In genomic region chr7:24450585-24451017, GRCm38 (mm10) we compare ENCODE assay signal across 10 mouse cellular contexts. TPM values are rescaled to one million over a fixed set of nuclear protein-coding genes. Genes with fewer than 3 reads are reported as not detected.
DNase-seq lines count a peak whose midpoint lies in the region; ATAC-seq and TF ChIP-seq lines count a peak whose summit lies in the region.
"Had no signal": no experiment of that assay in that cellular context is flagged by ENCODE, and none has a peak within 500 bp of the region (broad histone marks: within the 10 kb centered on the region; RNA-seq: fewer than 3 reads in every experiment).

No protein-coding gene starts in this region.

- DNase-seq in thymus, adult 2 months: peak; percentile 35
- no peak for DNase-seq in thymus, postnatal 10 days (ENCODE audit: low spot score in 2 of 2)
- DNase-seq in liver, postnatal 0 days: peak; percentile 65
- DNase-seq in cerebellum, postnatal 10 days: no peak
- DNase-seq: forebrain, postnatal 0 days had no signal

- ATAC-seq in liver, postnatal 0 days: peak; percentile 55
- ATAC-seq in hindbrain, embryonic 12.5 days (ENCODE audit: low FRiP score): no peak
- no peak for ATAC-seq in heart, embryonic 11.5 days (replicated peaks; ENCODE audit: insufficient number of reproducible peaks, low FRiP score, low TSS enrichment)
- ATAC-seq: forebrain, postnatal 0 days; midbrain, embryonic 15.5 days had no signal

- no peak for TF ChIP-seq CTCF in thymus, adult 2 months (IDR thresholded peaks at IDR 0.05; ENCODE audit: borderline replicate concordance, control insufficient read depth, extremely low read depth, insufficient read depth, low read length, poor library complexity)
- no peak for TF ChIP-seq CTCF in bone marrow, adult 2 months (IDR thresholded peaks at IDR 0.05; ENCODE audit: control insufficient read depth, insufficient read depth, low read length)
- no peak for TF ChIP-seq CTCF in liver, postnatal 0 days (IDR thresholded peaks at IDR 0.05; ENCODE audit: low read depth)

- WGBS in thymus, adult 2 months: 9% methylated on average over 9 of the region's 9 CpGs
- WGBS in bone marrow, adult 2 months: 11% methylated on average over 9 of the region's 9 CpGs
- WGBS in liver, postnatal 0 days (ENCODE audit: insufficient replicate concordance): 22% methylated on average over 9 of the region's 9 CpGs
- 64% methylated on average over 9 of the region's 9 CpGs for WGBS in hindbrain, embryonic 12.5 days
- WGBS in heart, embryonic 11.5 days (ENCODE audit: insufficient replicate concordance): 52% methylated on average over 9 of the region's 9 CpGs

- no peak for TF ChIP-seq POLR2A in thymus, adult 2 months (IDR thresholded peaks at IDR 0.05; ENCODE audit: control insufficient read depth, extremely low read depth, insufficient read depth, low read length, poor library complexity)
- no peak for TF ChIP-seq POLR2A in bone marrow, adult 2 months (IDR thresholded peaks at IDR 0.05; ENCODE audit: borderline replicate concordance, control insufficient read depth, low read depth, low read length)

- H3K27me3 ChIP-seq in thymus, adult 2 months (ENCODE audit: control insufficient read depth, insufficient read depth, low read length): no peaks in the 10 kb centered on the region
- no peaks in the 10 kb centered on the region for H3K27me3 ChIP-seq in liver, postnatal 0 days (ENCODE audit: insufficient read depth, low read length)
- peaks cover 7% of the 10 kb centered on the region; the same call in 1 of the 2 replicates for H3K27me3 ChIP-seq in hindbrain, embryonic 12.5 days
- H3K27me3 ChIP-seq in heart, embryonic 11.5 days (ENCODE audit: control insufficient read depth, insufficient read depth, low read length): no peaks in the 10 kb centered on the region
- H3K27me3 ChIP-seq: midbrain, embryonic 15.5 days had no signal

- peak overlapping the region; percentile 31; the same call in 1 of the 2 replicates for H3K27ac ChIP-seq in thymus, adult 2 months (ENCODE audit: control insufficient read depth, insufficient read depth, low read length)
- peak overlapping the region; percentile 93 for H3K27ac ChIP-seq in bone marrow, adult 2 months (ENCODE audit: control insufficient read depth, insufficient read depth, low read depth, low read length, poor library complexity)
- peak overlapping the region; percentile 71 for H3K27ac ChIP-seq in liver, postnatal 0 days (ENCODE audit: low read depth)
- H3K27ac ChIP-seq in hindbrain, embryonic 12.5 days: no peak overlapping the region
- H3K27ac ChIP-seq in heart, embryonic 11.5 days (ENCODE audit: low read depth, low read length): no peak overlapping the region
- H3K27ac ChIP-seq: limb, embryonic 13.5 days; midbrain, embryonic 15.5 days had no signal

- H3K4me1 ChIP-seq in thymus, adult 2 months (replicated peaks; ENCODE audit: control insufficient read depth, insufficient read depth, low read length): peaks cover 50% of the 10 kb centered on the region
- peaks cover 29% of the 10 kb centered on the region for H3K4me1 ChIP-seq in bone marrow, adult 2 months (ENCODE audit: control insufficient read depth, insufficient read depth, low read length)
- H3K4me1 ChIP-seq in liver, postnatal 0 days (ENCODE audit: insufficient read depth): peaks cover 19% of the 10 kb centered on the region
- no peaks in the 10 kb centered on the region for H3K4me1 ChIP-seq in hindbrain, embryonic 12.5 days
- no peaks in the 10 kb centered on the region for H3K4me1 ChIP-seq in heart, embryonic 11.5 days (ENCODE audit: control insufficient read depth, insufficient read depth, low read length)
- H3K4me1 ChIP-seq: midbrain, embryonic 15.5 days had no signal

- peak overlapping the region; percentile 29; the same call in 1 of the 2 replicates for H3K4me2 ChIP-seq in liver, postnatal 0 days (ENCODE audit: low read depth, low read length)
- no peak overlapping the region for H3K4me2 ChIP-seq in hindbrain, embryonic 12.5 days (replicated peaks)
- H3K4me2 ChIP-seq in heart, embryonic 11.5 days: no peak overlapping the region
- H3K4me2 ChIP-seq: limb, embryonic 13.5 days; midbrain, embryonic 15.5 days had no signal

- peak; percentile 67 for TF ChIP-seq EP300 in liver, postnatal 0 days (IDR thresholded peaks at IDR 0.05; ENCODE audit: low read depth)

- no peak overlapping the region for H3K9ac ChIP-seq in liver, postnatal 0 days (replicated peaks)
- no peak overlapping the region for H3K9ac ChIP-seq in hindbrain, embryonic 12.5 days
- no peak overlapping the region for H3K9ac ChIP-seq in heart, embryonic 11.5 days (ENCODE audit: low read depth, low read length)
- H3K9ac ChIP-seq: forebrain, postnatal 0 days; limb, embryonic 13.5 days; midbrain, embryonic 15.5 days had no signal

- H3K36me3 ChIP-seq in thymus, adult 2 months (ENCODE audit: control insufficient read depth, insufficient read depth, low read length): no peaks in the 10 kb centered on the region
- H3K36me3 ChIP-seq in liver, postnatal 0 days (replicated peaks; ENCODE audit: insufficient read depth, low read length): no peaks in the 10 kb centered on the region
- no peaks in the 10 kb centered on the region for H3K36me3 ChIP-seq in hindbrain, embryonic 12.5 days
- no peaks in the 10 kb centered on the region for H3K36me3 ChIP-seq in heart, embryonic 11.5 days (ENCODE audit: control insufficient read depth, insufficient read depth, low read length)
- H3K36me3 ChIP-seq: limb, embryonic 13.5 days; midbrain, embryonic 15.5 days had no signal

- H3K4me3 ChIP-seq in thymus, adult 2 months (ENCODE audit: control insufficient read depth, insufficient read depth, low read length): no peak overlapping the region
- peak overlapping the region; percentile 46 for H3K4me3 ChIP-seq in bone marrow, adult 2 months (replicated peaks; ENCODE audit: control insufficient read depth, low read depth, low read length)
- H3K4me3 ChIP-seq in liver, postnatal 0 days (ENCODE audit: low read depth, low read length): no peak overlapping the region
- H3K4me3 ChIP-seq in hindbrain, embryonic 12.5 days: no peak overlapping the region
- H3K4me3 ChIP-seq in heart, embryonic 11.5 days (ENCODE audit: low read depth, low read length): no peak overlapping the region
- H3K4me3 ChIP-seq: limb, embryonic 13.5 days; midbrain, embryonic 15.5 days had no signal

- H3K9me3 ChIP-seq in liver, postnatal 0 days (ENCODE audit: low read length): no peaks in the 10 kb centered on the region
- no peaks in the 10 kb centered on the region for H3K9me3 ChIP-seq in hindbrain, embryonic 12.5 days (replicated peaks)
- H3K9me3 ChIP-seq in heart, embryonic 11.5 days (replicated peaks; ENCODE audit: control insufficient read depth, low read length): no peaks in the 10 kb centered on the region
- H3K9me3 ChIP-seq: limb, embryonic 13.5 days; midbrain, embryonic 15.5 days had no signal

RNA-seq across cellular contexts. Expression of gene Irgc1, which starts 1.5 kb away (rescaled TPM):
- 0.97 and 3.0 TPM in 2 replicates for polyA plus RNA-seq in thymus, adult 2 months (2012; rRNA removed)
- not detected in 2 replicates for polyA plus RNA-seq in bone marrow, adult 2 months (2011; ENCODE audit: insufficient read depth, insufficient read length, low replicate concordance, missing spikeins)
- 0.18 and 0.28 TPM in 2 replicates for polyA plus RNA-seq in liver, postnatal 0 days (2015; fragmentation: Nextera tagmentation; extraction: Ambion mirVana)
- polyA plus RNA-seq in hindbrain, embryonic 12.5 days (2016; fragmentation: Nextera tagmentation; extraction: Ambion mirVana): not detected in 2 replicates
- not detected in 2 replicates for polyA plus RNA-seq in heart, embryonic 11.5 days (2014; fragmentation: Nextera tagmentation; extraction: Ambion mirVana)
- polyA plus RNA-seq: forebrain, postnatal 0 days; limb, embryonic 13.5 days; midbrain, embryonic 15.5 days had no signal

RNA-seq across cellular contexts. Expression of gene Plaur, which starts 11.7 kb away (rescaled TPM):
- 7.0 and 9.5 TPM in 2 replicates for polyA plus RNA-seq in thymus, adult 2 months (2012; rRNA removed)
- 31.6 and 85.4 TPM in 2 replicates for polyA plus RNA-seq in bone marrow, adult 2 months (2011; ENCODE audit: insufficient read depth, insufficient read length, low replicate concordance, missing spikeins)
- polyA plus RNA-seq in liver, postnatal 0 days (2015; fragmentation: Nextera tagmentation; extraction: Ambion mirVana): 9.3 and 10.8 TPM in 2 replicates
- 0.59 and 0.95 TPM in 2 replicates for polyA plus RNA-seq in hindbrain, embryonic 12.5 days (2016; fragmentation: Nextera tagmentation; extraction: Ambion mirVana)
- polyA plus RNA-seq in heart, embryonic 11.5 days (2014; fragmentation: Nextera tagmentation; extraction: Ambion mirVana): 5.6 and 6.9 TPM in 2 replicates

RNA-seq across cellular contexts. Expression of gene Cadm4, which starts 31.2 kb away (rescaled TPM):
- polyA plus RNA-seq in thymus, adult 2 months (2012; rRNA removed): 6.4 and 7.1 TPM in 2 replicates
- 1.4 TPM in 1 of 2 replicates, not detected in the other for polyA plus RNA-seq in bone marrow, adult 2 months (2011; ENCODE audit: insufficient read depth, insufficient read length, low replicate concordance, missing spikeins)
- 0.17 and 0.46 TPM in 2 replicates for polyA plus RNA-seq in liver, postnatal 0 days (2015; fragmentation: Nextera tagmentation; extraction: Ambion mirVana)
- polyA plus RNA-seq in hindbrain, embryonic 12.5 days (2016; fragmentation: Nextera tagmentation; extraction: Ambion mirVana): 41.3 and 42.3 TPM in 2 replicates
- 0.20 and 0.23 TPM in 2 replicates for polyA plus RNA-seq in heart, embryonic 11.5 days (2014; fragmentation: Nextera tagmentation; extraction: Ambion mirVana)

RNA-seq across cellular contexts. Expression of gene Smg9, which starts 51.2 kb away (rescaled TPM):
- polyA plus RNA-seq in thymus, adult 2 months (2012; rRNA removed): 166 and 168 TPM in 2 replicates
- polyA plus RNA-seq in bone marrow, adult 2 months (2011; ENCODE audit: insufficient read depth, insufficient read length, low replicate concordance, missing spikeins): 32.3 and 59.7 TPM in 2 replicates
- polyA plus RNA-seq in liver, postnatal 0 days (2015; fragmentation: Nextera tagmentation; extraction: Ambion mirVana): 8.2 and 8.7 TPM in 2 replicates
- polyA plus RNA-seq in hindbrain, embryonic 12.5 days (2016; fragmentation: Nextera tagmentation; extraction: Ambion mirVana): 28.9 and 29.5 TPM in 2 replicates
- 17.5 and 21.2 TPM in 2 replicates for polyA plus RNA-seq in heart, embryonic 11.5 days (2014; fragmentation: Nextera tagmentation; extraction: Ambion mirVana)

RNA-seq across cellular contexts. Expression of gene Zfp428, which starts 56.2 kb away (rescaled TPM):
- 14.4 and 18.7 TPM in 2 replicates for polyA plus RNA-seq in thymus, adult 2 months (2012; rRNA removed)
- polyA plus RNA-seq in bone marrow, adult 2 months (2011; ENCODE audit: insufficient read depth, insufficient read length, low replicate concordance, missing spikeins): 2.5 and 3.1 TPM in 2 replicates
- polyA plus RNA-seq in liver, postnatal 0 days (2015; fragmentation: Nextera tagmentation; extraction: Ambion mirVana): 3.3 and 4.1 TPM in 2 replicates
- polyA plus RNA-seq in hindbrain, embryonic 12.5 days (2016; fragmentation: Nextera tagmentation; extraction: Ambion mirVana): 155 and 160 TPM in 2 replicates
- 22.6 and 26.0 TPM in 2 replicates for polyA plus RNA-seq in heart, embryonic 11.5 days (2014; fragmentation: Nextera tagmentation; extraction: Ambion mirVana)

Comparison
In these comparisons a context has a peak if more than half of its experiments do, and no peak if none do; other contexts are left out.
1. DNase-seq: peak in thymus, adult 2 months (single experiment) and liver, postnatal 0 days (single experiment); none in thymus, postnatal 10 days (0 of 2) and cerebellum, postnatal 10 days (0 of 2).
2. H3K27ac ChIP-seq: peak in thymus, adult 2 months (single experiment), bone marrow, adult 2 months (single experiment) and liver, postnatal 0 days (single experiment); none in hindbrain, embryonic 12.5 days (single experiment) and heart, embryonic 11.5 days (single experiment).